Mouse (Mus musculus) thymus, adult 2 months (tissue): ENCODE results near the gene Ass1. TPM values are rescaled to one million over a fixed set of nuclear protein-coding genes. Genes with fewer than 3 reads are reported as not detected.

Source experiments
- DNase-seq: peaks from one replicate; pipeline ENCODE4 v3.0.0; 2021
- H3K27ac ChIP-seq: fragments of 200-500 bp; 2 replicates; pipeline ENCODE4 v1.5.1; 2012; ENCODE audit warnings: low read length, control low read depth; ENCODE audit not compliant: control insufficient read depth, insufficient read depth
- H3K27me3 ChIP-seq: fragments of 200-500 bp; 2 replicates; pipeline ENCODE4 v1.6.1; 2012; ENCODE audit warnings: mild to moderate bottlenecking, low read length, moderate library complexity, mixed read lengths; ENCODE audit not compliant: control insufficient read depth, insufficient read depth
- H3K36me3 ChIP-seq: fragments of 200-500 bp; 2 replicates; pipeline ENCODE4 v1.6.1; 2012; ENCODE audit warnings: mild to moderate bottlenecking, low read length, moderate library complexity; ENCODE audit not compliant: control insufficient read depth, insufficient read depth
- H3K4me1 ChIP-seq: fragments of 200-500 bp; replicated peaks from 2 replicates; pipeline ENCODE4 v1.6.1; 2012; ENCODE audit warnings: low read length; ENCODE audit not compliant: control insufficient read depth, insufficient read depth
- H3K4me3 ChIP-seq: fragments of 200-500 bp; 2 replicates; pipeline ENCODE4 v1.5.1; 2012; ENCODE audit warnings: mild to moderate bottlenecking, low read length, control low read depth, moderate library complexity; ENCODE audit not compliant: control insufficient read depth, insufficient read depth
- CTCF ChIP-seq: fragments of 200-500 bp; IDR thresholded peaks from 2 replicates; pipeline ENCODE4 v1.5.1; 2012; ENCODE audit warnings: mild to moderate bottlenecking, control low read depth, low read length, moderate library complexity, borderline replicate concordance; ENCODE audit not compliant: control insufficient read depth, poor library complexity, insufficient read depth; ENCODE audit errors: extremely low read depth
- POLR2A ChIP-seq: fragments of 200-500 bp; IDR thresholded peaks from 2 replicates; pipeline ENCODE4 v1.6.1; 2012; ENCODE audit warnings: mild to moderate bottlenecking, low read length, control low read depth, moderate library complexity; ENCODE audit not compliant: control insufficient read depth, poor library complexity, insufficient read depth; ENCODE audit errors: extremely low read depth
- WGBS: fragments of 180-500 bp; shearing (Covaris S2); methylation state at CpG from one replicate; pipeline ENCODE4 v1.1.7; 2018; 5-methylcytosine and 5-hydroxymethylcytosine counted together
- polyA plus RNA-seq: library from polyadenylated mRNA; depleted of rRNA; stranded (reverse); fragments of >200 nt; gene quantifications from 2 replicates; pipeline ENCODE4 v1.2.3, GENCODE M21; 2012

Ass1 gene
- polyA plus RNA-seq, 1 experiment = 36.3 TPM

GRCm38 (mm10) chr2:31470683-31471385, 827 bp downstream of the Ass1 start:
- no peaks in the 10 kb centered on the region for H3K36me3 ChIP-seq
- H3K27ac ChIP-seq = no peak overlapping the region
- no peaks in the 10 kb centered on the region for H3K27me3 ChIP-seq
- 13% methylated on average over 18 of the region's 19 CpGs for WGBS
- H3K4me1 ChIP-seq = peaks cover 19% of the 10 kb centered on the region
- DNase-seq = peak; percentile 49
- TF ChIP-seq CTCF (no peak), POLR2A (no peak)
- peak overlapping the region; percentile 55 for H3K4me3 ChIP-seq

- no peak overlapping the region for H3K27ac ChIP-seq
Observed at GRCm38 (mm10) chr2:31471611-31472010, 1.6 kb downstream of the Ass1 start.

GRCm38 (mm10) chr2:31472406-31473065, 2.5 kb downstream of the Ass1 start:
- no peak for TF ChIP-seq CTCF
- TF ChIP-seq POLR2A = no peak
- DNase-seq = peak; percentile 73

More at GRCm38 (mm10) chr2:31471611-31472010, 1.6 kb downstream of the Ass1 start:
- Histone ChIP-seq H3K27me3 (no peaks in the 10 kb centered on the region), H3K4me1 (peaks cover 19% of the 10 kb centered on the region), H3K36me3 (no peaks in the 10 kb centered on the region), H3K4me3 (no peak overlapping the region)
- WGBS = 73% methylated on average over 6 of the region's 6 CpGs
- no peak for TF ChIP-seq CTCF
- no peak for TF ChIP-seq POLR2A
- no peak for DNase-seq

DNA sequence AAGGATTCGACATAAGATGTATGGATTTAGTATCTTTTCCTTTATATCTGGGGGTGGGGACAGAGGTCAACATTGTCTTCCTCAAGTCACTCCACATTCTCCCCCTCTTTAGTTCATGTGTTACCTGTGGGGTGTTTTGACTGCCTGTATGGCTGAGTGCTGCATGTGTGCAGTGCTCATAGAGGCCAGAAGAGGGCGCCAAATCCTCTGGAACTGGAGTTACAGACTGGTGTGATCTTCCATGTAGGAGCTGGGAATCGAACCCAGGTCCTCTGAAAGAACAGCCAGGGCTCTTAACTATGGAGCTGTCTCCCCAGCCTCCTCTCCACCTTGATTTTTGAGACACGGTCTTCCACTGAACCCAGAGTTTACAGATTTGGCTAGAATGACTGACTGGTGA, 3.9 kb downstream of the Ass1 start:
- TF ChIP-seq CTCF = peak; percentile 47; the same call in 1 of the 2 replicates
- no peak for TF ChIP-seq POLR2A
- H3K27me3 ChIP-seq = no peaks in the 10 kb centered on the region
- H3K4me3 ChIP-seq = no peak overlapping the region
- 80% methylated on average over 4 of the region's 4 CpGs for WGBS
- H3K36me3 ChIP-seq = no peaks in the 10 kb centered on the region
- no peak overlapping the region for H3K27ac ChIP-seq
- DNase-seq = peak; percentile 47
- peaks cover 23% of the 10 kb centered on the region for H3K4me1 ChIP-seq

More at GRCm38 (mm10) chr2:31472406-31473065, 2.5 kb downstream of the Ass1 start:
- no peaks in the 10 kb centered on the region for H3K36me3 ChIP-seq
- WGBS = 65% methylated on average over 10 of the region's 10 CpGs
- H3K4me1 ChIP-seq = peaks cover 22% of the 10 kb centered on the region
- H3K27ac ChIP-seq = no peak overlapping the region
- no peak overlapping the region for H3K4me3 ChIP-seq
- H3K27me3 ChIP-seq = no peaks in the 10 kb centered on the region

- Histone ChIP-seq H3K27me3 (no peaks in the 10 kb centered on the region), H3K36me3 (no peaks in the 10 kb centered on the region), H3K4me1 (peaks cover 19% of the 10 kb centered on the region), H3K27ac (no peak overlapping the region), H3K4me3 (no peak overlapping the region)
- TF ChIP-seq POLR2A (no peak), CTCF (no peak)
- WGBS = 98% methylated on average over 5 of the region's 5 CpGs
- DNase-seq = no peak
Observed at GRCm38 (mm10) chr2:31474686-31475085, 4.7 kb downstream of the Ass1 start.

GRCm38 (mm10) chr2:31476107-31476820, 6.3 kb downstream of the Ass1 start:
- peaks cover 11% of the 10 kb centered on the region for H3K4me1 ChIP-seq
- DNase-seq = no peak
- TF ChIP-seq CTCF (no peak), POLR2A (no peak)
- 93% methylated on average over 10 of the region's 10 CpGs for WGBS
- no peak overlapping the region for H3K4me3 ChIP-seq
- H3K36me3 ChIP-seq = no peaks in the 10 kb centered on the region
- H3K27me3 ChIP-seq = no peaks in the 10 kb centered on the region
- H3K27ac ChIP-seq = no peak overlapping the region
